Mouse (Mus musculus) cerebellum, adult 2 months (tissue): ENCODE data around the gene Ulk4. TPM values are rescaled to one million over a fixed set of nuclear protein-coding genes. Genes with fewer than 3 reads are reported as not detected.

ENCODE experiments used
- DNase-seq, 2 experiments: peaks; one replicate each; pipeline ENCODE4 v3.0.0; 2021
- H3K27ac ChIP-seq: fragments of 200-500 bp; 2 replicates; pipeline ENCODE4 v1.5.1; 2012; ENCODE audit warnings: low read length, control low read depth, inconsistent platforms; ENCODE audit not compliant: insufficient read depth
- H3K27me3 ChIP-seq: fragments of 200-500 bp; 2 replicates; pipeline ENCODE4 v1.6.1; 2012; ENCODE audit warnings: inconsistent platforms, mild to moderate bottlenecking, low read length, moderate library complexity; ENCODE audit not compliant: control insufficient read depth, insufficient read depth
- H3K4me1 ChIP-seq: fragments of 200-500 bp; 2 replicates; pipeline ENCODE4 v1.6.1; 2011; ENCODE audit warnings: low read length; ENCODE audit not compliant: control insufficient read depth, insufficient read depth
- H3K4me3 ChIP-seq: fragments of 200-500 bp; replicated peaks from 2 replicates; pipeline ENCODE3; 2011; ENCODE audit warnings: mild to moderate bottlenecking, low read depth, low read length, control low read depth; ENCODE audit not compliant: insufficient read depth
- CTCF ChIP-seq: fragments of 200-500 bp; IDR thresholded peaks from 2 replicates; pipeline ENCODE4 v1.5.1; 2011; ENCODE audit warnings: low read depth, mild to moderate bottlenecking, control low read depth, low read length, moderate library complexity, borderline replicate concordance; ENCODE audit not compliant: insufficient read depth
- POLR2A ChIP-seq: fragments of 200-500 bp; IDR thresholded peaks from 2 replicates; pipeline ENCODE4 v1.6.1; 2011; ENCODE audit warnings: low read length, control low read depth, borderline replicate concordance; ENCODE audit not compliant: insufficient read depth
- WGBS: fragments of 180-500 bp; shearing (Covaris S2); methylation state at CpG from one replicate; pipeline ENCODE4 v1.1.7; 2018; 5-methylcytosine and 5-hydroxymethylcytosine counted together
- polyA plus RNA-seq: library from polyadenylated mRNA; depleted of rRNA; stranded (reverse); fragments of >200 nt; gene quantifications from 2 replicates; pipeline ENCODE4 v1.2.3, GENCODE M21; 2012

The Ulk4 gene
- polyA plus RNA-seq, 1 experiment, result 2.1 TPM

DNA sequence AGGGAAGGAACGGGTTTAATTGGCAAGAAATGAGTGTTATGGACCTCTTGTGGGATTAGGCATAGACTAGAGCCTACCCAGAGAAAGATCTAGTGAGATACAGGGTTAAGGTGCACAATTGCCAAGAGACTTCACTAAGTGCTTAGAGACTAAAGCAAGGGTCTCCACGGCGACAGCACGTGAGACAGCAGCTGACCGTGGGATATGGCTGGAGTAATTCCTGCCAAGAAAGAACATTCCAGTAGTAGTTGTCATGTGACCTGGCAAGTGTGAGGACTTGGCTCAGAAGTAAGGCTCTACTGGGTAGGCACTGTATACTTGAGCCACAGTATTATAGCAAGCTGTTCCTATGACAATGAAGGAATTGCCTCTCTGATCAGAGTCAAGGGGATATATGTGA, 300.8 kb downstream of the Ulk4 start:
- WGBS, result 34% methylated on average over 5 of the region's 5 CpGs
- Histone ChIP-seq H3K27ac (no peak overlapping the region), H3K4me1 (no peaks in the 10 kb centered on the region), H3K27me3 (no peaks in the 10 kb centered on the region), H3K4me3 (no peak overlapping the region)
- DNase-seq, result no peak
- TF ChIP-seq POLR2A (no peak), CTCF (no peak)

DNA sequence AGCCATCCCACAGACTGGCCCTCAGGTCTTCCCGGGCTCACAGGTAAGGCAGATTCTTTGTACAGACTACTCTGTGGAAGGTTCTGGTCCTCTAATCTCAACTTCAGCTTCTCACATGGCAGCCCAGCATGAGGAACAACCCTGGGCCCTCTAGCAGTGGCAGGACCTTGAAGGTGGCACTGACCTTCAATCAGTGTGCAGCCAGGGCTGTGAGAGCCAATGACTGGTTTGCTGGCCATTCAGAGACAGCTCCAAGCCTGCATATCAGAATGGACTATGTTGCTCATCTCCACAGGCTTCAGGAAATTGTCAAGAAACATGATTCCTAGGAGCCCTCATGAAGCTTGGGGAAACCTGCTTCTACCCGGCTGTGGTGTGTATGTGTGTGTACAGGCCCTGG, 302.8 kb downstream of the Ulk4 start:
- no peak for TF ChIP-seq CTCF
- no peak for TF ChIP-seq POLR2A
- H3K4me1 ChIP-seq, result no peaks in the 10 kb centered on the region
- H3K4me3 ChIP-seq, result no peak overlapping the region
- no peak overlapping the region for H3K27ac ChIP-seq
- no peak for DNase-seq
- no peaks in the 10 kb centered on the region for H3K27me3 ChIP-seq
- 93% methylated on average over 2 of the region's 2 CpGs for WGBS

DNA sequence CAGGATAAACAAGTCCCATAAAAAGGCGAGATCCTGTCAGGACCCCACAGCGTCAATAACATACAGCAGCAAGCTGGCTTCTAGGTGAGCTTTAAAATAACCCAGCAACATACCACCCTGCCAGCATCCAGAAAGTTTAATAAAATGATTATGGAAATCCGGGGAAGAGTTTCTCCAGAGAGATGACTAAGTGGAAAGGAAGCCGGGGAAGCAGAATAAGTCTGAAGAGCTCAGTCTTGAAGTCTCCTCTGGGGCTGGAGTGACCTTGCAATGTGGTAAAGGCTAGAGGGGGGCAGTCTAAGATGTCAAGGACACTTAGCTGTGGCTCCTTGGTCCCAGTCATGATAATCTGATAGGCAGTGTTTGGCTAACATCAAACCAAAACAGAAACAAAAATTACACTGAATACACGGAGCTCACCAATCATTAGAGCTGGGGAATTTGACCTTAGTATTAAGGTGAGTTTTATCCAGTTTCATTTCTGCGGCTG, 303.9 kb downstream of the Ulk4 start:
- WGBS, result 88% methylated on average over 6 of the region's 6 CpGs

DNA sequence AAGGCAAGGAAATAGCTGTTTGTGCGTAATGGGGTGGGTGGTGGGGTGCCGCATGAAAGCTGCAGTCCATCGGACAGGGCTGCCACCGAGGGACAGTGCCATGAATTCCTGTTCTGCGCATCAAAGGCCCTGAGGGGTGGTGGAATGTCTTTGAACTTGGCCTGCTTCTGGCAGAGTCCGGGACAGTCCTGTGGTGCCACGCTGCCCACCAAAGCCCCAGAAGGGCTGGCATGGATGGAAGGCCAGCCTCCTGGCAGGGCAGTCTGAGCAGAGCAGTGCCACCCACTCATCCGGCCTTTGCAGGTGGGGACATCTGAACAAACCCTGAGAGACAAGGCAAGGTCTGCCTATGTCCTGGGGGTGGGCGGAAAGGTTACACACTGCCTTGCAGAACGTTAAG, 312.0 kb downstream of the Ulk4 start:
- no peaks in the 10 kb centered on the region for H3K27me3 ChIP-seq
- TF ChIP-seq POLR2A, result no peak
- no peak for TF ChIP-seq CTCF
- H3K27ac ChIP-seq, result no peak overlapping the region
- DNase-seq, result no peak
- no peak overlapping the region for H3K4me3 ChIP-seq
- H3K4me1 ChIP-seq, result peaks cover 28% of the 10 kb centered on the region
- WGBS, result 47% methylated on average over 10 of the region's 10 CpGs

More for the DNA sequence above, 303.9 kb downstream of the Ulk4 start:
- Histone ChIP-seq H3K27ac (no peak overlapping the region), H3K4me1 (no peaks in the 10 kb centered on the region), H3K4me3 (no peak overlapping the region), H3K27me3 (no peaks in the 10 kb centered on the region)
- TF ChIP-seq CTCF, result no peak
- TF ChIP-seq POLR2A, result no peak
- DNase-seq, result no peak

DNA sequence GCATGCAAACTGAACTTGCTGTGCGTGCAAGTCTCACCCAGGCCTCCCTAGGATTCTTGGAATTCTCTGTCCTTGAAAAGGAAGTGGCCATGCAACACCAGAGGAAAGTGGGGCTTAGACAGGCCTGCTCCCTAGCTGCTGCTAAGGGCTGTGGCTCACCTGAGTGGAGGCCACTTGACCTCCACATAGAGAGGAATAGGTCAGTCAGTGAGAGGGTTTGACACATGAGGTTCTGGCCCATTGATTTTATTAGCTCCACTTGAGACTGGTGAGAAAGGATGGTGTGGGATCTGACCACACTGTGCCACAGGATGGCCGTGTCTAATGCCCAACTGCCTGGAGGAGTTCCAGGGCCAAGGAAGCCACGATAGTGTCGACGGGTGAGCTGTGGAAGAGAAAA, 312.8 kb downstream of the Ulk4 start:
- Histone ChIP-seq H3K27ac (no peak overlapping the region), H3K4me3 (no peak overlapping the region)
- 26% methylated on average over 5 of the region's 5 CpGs for WGBS

DNA sequence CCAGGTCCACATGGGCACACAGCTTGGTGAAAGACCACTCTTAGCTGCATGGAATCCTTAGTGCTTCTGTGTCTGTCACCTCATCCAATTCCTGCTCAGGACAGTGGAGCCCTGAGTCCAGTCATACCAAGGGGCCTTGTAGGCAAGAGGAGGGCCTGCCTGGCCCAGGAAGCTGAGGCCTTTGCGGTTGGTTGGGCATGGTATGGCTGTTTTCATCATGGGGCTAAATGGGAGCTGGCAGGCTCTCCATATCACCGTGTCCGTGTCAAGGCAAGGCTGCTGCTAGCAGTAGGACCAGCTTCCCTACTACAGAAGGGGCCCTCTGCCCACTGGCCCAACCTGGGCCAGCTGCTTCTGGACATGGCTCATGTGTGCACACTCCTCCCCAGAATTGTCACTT, 313.3 kb downstream of the Ulk4 start:
- Histone ChIP-seq H3K27ac (no peak overlapping the region), H3K27me3 (no peaks in the 10 kb centered on the region), H3K4me1 (peaks cover 28% of the 10 kb centered on the region), H3K4me3 (no peak overlapping the region)
- 24% methylated on average over 3 of the region's 3 CpGs for WGBS
- TF ChIP-seq CTCF (no peak), POLR2A (no peak)
- no peak for DNase-seq

More for the DNA sequence above, 312.8 kb downstream of the Ulk4 start:
- Histone ChIP-seq H3K27me3 (no peaks in the 10 kb centered on the region), H3K4me1 (peaks cover 28% of the 10 kb centered on the region)
- DNase-seq, result no peak
- TF ChIP-seq CTCF (no peak), POLR2A (no peak)

DNA sequence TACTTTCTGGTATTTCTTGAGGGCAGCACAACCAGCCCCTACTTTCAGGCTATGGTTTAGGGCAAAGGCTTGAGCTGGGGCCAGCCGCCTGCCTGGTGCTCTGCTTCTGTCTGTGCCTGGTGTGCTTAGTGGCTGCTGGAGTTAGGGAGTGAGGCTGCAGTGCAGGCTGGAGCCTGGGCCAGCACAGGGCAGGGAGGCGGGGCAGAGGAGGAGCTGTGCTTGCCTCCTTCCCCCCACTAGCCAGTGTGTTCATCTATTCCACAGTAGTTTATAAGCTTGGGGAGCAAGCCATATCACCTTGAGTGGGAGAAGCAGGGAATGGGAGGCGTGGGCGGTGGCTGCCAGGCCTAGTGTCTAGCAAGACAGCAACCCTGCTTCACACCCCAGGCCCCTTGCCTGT, 313.9 kb downstream of the Ulk4 start:
- no peaks in the 10 kb centered on the region for H3K27me3 ChIP-seq
- WGBS, result 90% methylated on average over 4 of the region's 4 CpGs
- H3K27ac ChIP-seq, result no peak overlapping the region
- no peak overlapping the region for H3K4me3 ChIP-seq
- DNase-seq, result no peak
- no peak for TF ChIP-seq POLR2A
- no peak for TF ChIP-seq CTCF
- H3K4me1 ChIP-seq, result peaks cover 30% of the 10 kb centered on the region

DNA sequence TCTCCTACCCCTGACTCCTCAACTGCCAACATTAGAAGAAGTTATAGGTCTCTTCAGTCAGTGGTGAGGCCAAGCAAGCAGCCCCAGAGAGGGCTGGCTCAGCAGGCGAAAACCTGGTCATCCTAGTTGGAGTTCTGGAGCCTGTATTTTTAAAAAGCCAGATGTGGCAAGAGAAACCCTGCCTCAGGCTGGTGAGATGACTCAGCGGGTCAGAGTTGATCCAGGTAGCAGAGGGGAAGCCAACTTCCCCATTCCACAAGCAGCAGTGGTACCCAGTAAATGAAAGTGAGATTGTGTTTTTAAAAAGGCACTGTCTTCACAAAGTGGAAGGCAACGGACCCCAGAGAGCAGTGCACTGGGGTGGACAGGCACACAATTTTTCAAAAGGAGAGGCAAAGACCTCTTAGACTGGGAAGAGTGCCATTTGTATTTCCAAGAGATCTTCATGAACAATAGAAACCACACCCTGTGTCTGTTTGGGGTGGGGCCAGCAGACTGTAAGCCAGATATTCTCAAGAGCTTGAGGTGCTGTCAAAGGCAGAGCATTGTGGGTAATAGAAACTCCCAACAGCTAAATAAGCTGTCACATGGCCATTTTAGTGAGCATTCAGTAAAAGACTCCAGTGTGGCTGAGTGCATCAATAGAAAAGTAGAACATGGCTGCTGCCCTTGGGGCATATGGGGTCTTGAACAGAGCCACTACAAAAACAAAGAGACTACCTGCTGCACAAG, 314.9 kb downstream of the Ulk4 start:
- peaks cover 31% of the 10 kb centered on the region for H3K4me1 ChIP-seq
- TF ChIP-seq POLR2A (no peak), CTCF (no peak)
- DNase-seq, result no peak
- 84% methylated on average over 3 of the region's 3 CpGs for WGBS
- H3K4me3 ChIP-seq, result no peak overlapping the region
- H3K27me3 ChIP-seq, result no peaks in the 10 kb centered on the region
- no peak overlapping the region for H3K27ac ChIP-seq
